Mouse (Mus musculus): ENCODE results near the gene Gm10053. TPM values are rescaled to one million over a fixed set of nuclear protein-coding genes. Genes with fewer than 3 reads are reported as not detected.

Gm10053 gene
- polyA plus RNA-seq, 2 experiments = 41.7 to 173 TPM

- TF ChIP-seq EP300 (IDR thresholded peaks at IDR 0.05; ENCODE audit: low read depth) (no peak), CTCF (IDR thresholded peaks at IDR 0.05; ENCODE audit: low read depth) (no peak)
- under 1% methylated on average over 83 of the region's 84 CpGs for WGBS (ENCODE audit: insufficient replicate concordance)
- Histone ChIP-seq H3K9me3 (ENCODE audit: control insufficient read depth, low read length) (no peaks in the 10 kb centered on the region), H3K36me3 (replicated peaks; ENCODE audit: control insufficient read depth, insufficient read depth, low read depth) (no peaks in the 10 kb centered on the region), H3K4me2 (ENCODE audit: low read depth) (peak overlapping the region; percentile 34), H3K27me3 (ENCODE audit: control insufficient read depth, insufficient read depth, low read length) (peaks cover 78% of the 10 kb centered on the region), H3K4me3 (ENCODE audit: insufficient read depth in 1 of 2, low read depth in 2 of 2, low read length in 2 of 2) (peak overlapping the region in 1 of 2 experiments; percentile 12; a peak in 1 of 4 replicates), H3K27ac (no peak overlapping the region), H3K9ac (replicated peaks) (no peak overlapping the region), H3K4me1 (replicated peaks; ENCODE audit: control insufficient read depth in 2 of 2, insufficient read depth in 2 of 2, low read length in 1 of 2) (no peaks in the 10 kb centered on the region)
- ATAC-seq (ENCODE audit: insufficient read depth) (no peak), DNase-seq (ENCODE audit: low read depth in 3 of 3, low spot score in 3 of 3) (no peak)
Measured at GRCm38 (mm10) chr19:24899578-24900544, 24.4 kb downstream of the Gm10053 start.

- H3K4me3 ChIP-seq (ENCODE audit: insufficient read depth in 1 of 2, low read depth in 2 of 2, low read length in 2 of 2) = peak within 1 kb of the TSS in 1 of 2 experiments; percentile 12; a peak in 1 of 4 replicates
- H3K9me3 ChIP-seq (ENCODE audit: control insufficient read depth, low read length) = no peaks in the 10 kb centered on the region
- H3K27ac ChIP-seq = no peak within 1 kb of the TSS
- no peak for ATAC-seq (ENCODE audit: insufficient read depth)
- TF ChIP-seq CTCF (IDR thresholded peaks at IDR 0.05; ENCODE audit: low read depth) = no peak
- no peak for TF ChIP-seq EP300 (IDR thresholded peaks at IDR 0.05; ENCODE audit: low read depth)
- no peaks in the 10 kb centered on the region for H3K36me3 ChIP-seq (replicated peaks; ENCODE audit: control insufficient read depth, insufficient read depth, low read depth)
- no peaks in the 10 kb centered on the region for H3K4me1 ChIP-seq (replicated peaks; ENCODE audit: control insufficient read depth in 2 of 2, insufficient read depth in 2 of 2, low read length in 1 of 2)
- DNase-seq (ENCODE audit: low read depth in 3 of 3, low spot score in 3 of 3) = no peak
- no peak within 1 kb of the TSS for H3K9ac ChIP-seq (replicated peaks)
- H3K27me3 ChIP-seq (ENCODE audit: control insufficient read depth, insufficient read depth, low read length) = peaks cover 77% of the 10 kb centered on the region
- under 1% methylated on average over 27 of the region's 27 CpGs for WGBS (ENCODE audit: insufficient replicate concordance)
- H3K4me2 ChIP-seq (ENCODE audit: low read depth) = peak within 1 kb of the TSS; percentile 34
Measured at GRCm38 (mm10) chr19:24900581-24901220, 25.2 kb downstream of the Gm10053 start, which contains the start of gene Foxd4. Gene Foxd4 (minus strand): TSS chr19:24901197.

- no peak for TF ChIP-seq EP300 (IDR thresholded peaks at IDR 0.05; ENCODE audit: low read depth)
- WGBS (ENCODE audit: insufficient replicate concordance) = 8% methylated on average over 3 of the region's 3 CpGs
- no peak overlapping the region for H3K4me2 ChIP-seq (ENCODE audit: low read depth)
- peaks cover 72% of the 10 kb centered on the region for H3K27me3 ChIP-seq (ENCODE audit: control insufficient read depth, insufficient read depth, low read length)
- H3K9me3 ChIP-seq (ENCODE audit: control insufficient read depth, low read length) = no peaks in the 10 kb centered on the region
- DNase-seq (ENCODE audit: low read depth in 3 of 3, low spot score in 3 of 3) = no peak
- no peak overlapping the region for H3K27ac ChIP-seq
- H3K4me1 ChIP-seq (replicated peaks; ENCODE audit: control insufficient read depth in 2 of 2, insufficient read depth in 2 of 2, low read length in 1 of 2) = no peaks in the 10 kb centered on the region
- no peak for ATAC-seq (ENCODE audit: insufficient read depth)
- no peak overlapping the region for H3K9ac ChIP-seq (replicated peaks)
- H3K36me3 ChIP-seq (replicated peaks; ENCODE audit: control insufficient read depth, insufficient read depth, low read depth) = no peaks in the 10 kb centered on the region
- no peak overlapping the region for H3K4me3 ChIP-seq (ENCODE audit: insufficient read depth in 1 of 2, low read depth in 2 of 2, low read length in 2 of 2)
Measured at GRCm38 (mm10) chr19:24901666-24902065, 26.2 kb downstream of the Gm10053 start.

GRCm38 (mm10) chr19:24902256-24902655 is 26.8 kb downstream of the Gm10053 start:
- peaks cover 66% of the 10 kb centered on the region for H3K27me3 ChIP-seq (ENCODE audit: control insufficient read depth, insufficient read depth, low read length)
- H3K4me2 ChIP-seq (ENCODE audit: low read depth) = no peak overlapping the region
- ATAC-seq (ENCODE audit: insufficient read depth) = no peak

GRCm38 (mm10) chr19:24902821-24903220 is 27.3 kb downstream of the Gm10053 start:
- Histone ChIP-seq H3K4me2 (ENCODE audit: low read depth) (no peak overlapping the region), H3K9me3 (ENCODE audit: control insufficient read depth, low read length) (no peaks in the 10 kb centered on the region), H3K27ac (no peak overlapping the region), H3K9ac (replicated peaks) (no peak overlapping the region), H3K27me3 (ENCODE audit: control insufficient read depth, insufficient read depth, low read length) (peaks cover 60% of the 10 kb centered on the region), H3K36me3 (replicated peaks; ENCODE audit: control insufficient read depth, insufficient read depth, low read depth) (no peaks in the 10 kb centered on the region), H3K4me3 (ENCODE audit: insufficient read depth in 1 of 2, low read depth in 2 of 2, low read length in 2 of 2) (no peak overlapping the region), H3K4me1 (replicated peaks; ENCODE audit: control insufficient read depth in 2 of 2, insufficient read depth in 2 of 2, low read length in 1 of 2) (no peaks in the 10 kb centered on the region)
- TF ChIP-seq CTCF (IDR thresholded peaks at IDR 0.05; ENCODE audit: low read depth) = no peak
- TF ChIP-seq EP300 (IDR thresholded peaks at IDR 0.05; ENCODE audit: low read depth) = no peak
- no peak for DNase-seq (ENCODE audit: low read depth in 3 of 3, low spot score in 3 of 3)
- ATAC-seq (ENCODE audit: insufficient read depth) = no peak
- WGBS (ENCODE audit: insufficient replicate concordance) = 34% methylated on average over 2 of the region's 2 CpGs

More at GRCm38 (mm10) chr19:24902256-24902655, 26.8 kb downstream of the Gm10053 start:
- H3K9me3 ChIP-seq (ENCODE audit: control insufficient read depth, low read length) = no peaks in the 10 kb centered on the region
- no peak for TF ChIP-seq EP300 (IDR thresholded peaks at IDR 0.05; ENCODE audit: low read depth)
- no peak for TF ChIP-seq CTCF (IDR thresholded peaks at IDR 0.05; ENCODE audit: low read depth)
- H3K4me1 ChIP-seq (replicated peaks; ENCODE audit: control insufficient read depth in 2 of 2, insufficient read depth in 2 of 2, low read length in 1 of 2) = no peaks in the 10 kb centered on the region
- no peak overlapping the region for H3K27ac ChIP-seq
- no peak for DNase-seq (ENCODE audit: low read depth in 3 of 3, low spot score in 3 of 3)
- no peaks in the 10 kb centered on the region for H3K36me3 ChIP-seq (replicated peaks; ENCODE audit: control insufficient read depth, insufficient read depth, low read depth)
- WGBS (ENCODE audit: insufficient replicate concordance) = 2% methylated on average over 2 of the region's 2 CpGs
- no peak overlapping the region for H3K4me3 ChIP-seq (ENCODE audit: insufficient read depth in 1 of 2, low read depth in 2 of 2, low read length in 2 of 2)
- H3K9ac ChIP-seq (replicated peaks) = no peak overlapping the region

Measured in liver, embryonic 14.5 days (tissue).